Mouse (Mus musculus) kidney, postnatal 0 days (tissue): ENCODE measurements at regions not wholly inside any gene's neighbourhood (a gene's known extent, or its start where the extent isn't known, plus 50 kb on each side); places are given as distances from the start of the nearest gene placed in this dataset.

ENCODE experiments used
- ATAC-seq: fragments of 200-750 bp; cut with Nextera tagmentation; replicated peaks from 2 replicates; pipeline ENCODE4 v1.8.0; 2017; ENCODE audit warnings: low read depth, moderate number of reproducible peaks, moderate TSS enrichment, moderate library complexity; ENCODE audit not compliant: low FRiP score
- DNase-seq: peaks from one replicate; pipeline ENCODE4 v3.0.0-alpha.2; 2016; ENCODE audit warnings: low spot score
- H3K27ac ChIP-seq: fragments of 300-500 bp; sonication (generic); 2 replicates; pipeline ENCODE4 v1.5.1; 2014; ENCODE audit warnings: mild to moderate bottlenecking
- H3K27me3 ChIP-seq: fragments of 300-500 bp; sonication (generic); 2 replicates; pipeline ENCODE4 v1.6.1; 2014; ENCODE audit warnings: low read length, mixed read lengths; ENCODE audit not compliant: insufficient read depth
- H3K36me3 ChIP-seq: fragments of 300-500 bp; sonication (generic); 2 replicates; pipeline ENCODE4 v1.6.1; 2014; ENCODE audit warnings: low read length, mixed read lengths; ENCODE audit not compliant: insufficient read depth
- H3K4me1 ChIP-seq: fragments of 300-500 bp; sonication (generic); replicated peaks from 2 replicates; pipeline ENCODE4 v1.6.1; 2014; ENCODE audit warnings: antibody characterized with exemption, low read length, mixed read lengths; ENCODE audit not compliant: insufficient read depth
- H3K4me2 ChIP-seq: fragments of 300-500 bp; sonication (generic); 2 replicates; pipeline ENCODE4 v1.6.1; 2014; ENCODE audit warnings: mild to moderate bottlenecking, low read length, moderate library complexity, mixed read lengths
- H3K4me3 ChIP-seq: fragments of 300-500 bp; sonication (generic); replicated peaks from 2 replicates; pipeline ENCODE4 v1.5.1; 2014; ENCODE audit warnings: low read depth, low read length
- H3K9ac ChIP-seq: fragments of 300-500 bp; sonication (generic); 2 replicates; pipeline ENCODE4 v1.6.1; 2014; ENCODE audit warnings: low read depth, low read length
- H3K9me3 ChIP-seq: fragments of 300-500 bp; sonication (generic); replicated peaks from 2 replicates; pipeline ENCODE4 v1.6.1; 2016; ENCODE audit warnings: low read length, inconsistent platforms, mixed read lengths
- CTCF ChIP-seq: IDR thresholded peaks from 2 replicates; pipeline ENCODE4 v1.5.1; 2016; ENCODE audit warnings: antibody characterized with exemption, low read depth, mild to moderate bottlenecking, moderate library complexity
- WGBS: fragments of 180-500 bp; shearing (Covaris S2); extraction: QIAGEN DNeasy Blood & Tissue Kit; methylation state at CpG from one replicate; pipeline ENCODE4 v1.1.7; 2014; 5-methylcytosine and 5-hydroxymethylcytosine counted together

DNA sequence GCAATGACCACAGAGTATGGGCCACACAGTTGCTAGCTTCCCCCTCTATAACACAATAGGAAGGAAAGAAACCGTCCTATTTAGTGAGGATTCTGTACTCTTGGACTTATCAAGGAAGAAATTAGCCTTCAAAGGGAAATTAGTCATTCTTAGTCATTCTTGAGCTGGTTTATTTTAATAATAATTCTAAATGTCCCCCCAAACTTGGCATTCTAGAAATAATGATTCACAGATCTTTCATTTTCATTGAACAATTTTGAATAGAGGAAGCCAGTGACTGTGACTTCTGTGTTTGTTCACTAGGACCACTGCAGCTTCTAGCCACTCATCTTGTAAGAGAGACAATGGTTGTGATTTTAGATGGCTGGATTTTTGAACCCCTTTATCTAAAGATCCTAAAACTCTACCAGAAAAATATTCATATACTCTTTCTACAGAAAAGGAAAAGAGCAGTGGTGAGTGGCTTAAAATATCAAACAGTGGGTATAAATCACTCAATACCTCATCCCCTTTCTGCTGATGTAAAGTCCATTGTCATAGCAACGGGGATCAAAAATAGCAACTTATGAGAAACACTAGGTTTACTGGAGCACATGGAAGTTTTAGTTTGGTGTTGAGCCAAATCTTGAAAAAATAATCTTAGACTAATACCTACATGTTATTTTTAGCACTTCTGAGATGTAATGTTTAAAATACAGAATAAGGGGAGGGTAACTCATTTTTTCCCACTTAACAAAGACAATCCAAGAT is 83.1 kb upstream of the Otogl start:
- Histone ChIP-seq H3K9ac (no peak overlapping the region), H3K4me1 (no peaks in the 10 kb centered on the region), H3K4me2 (no peak overlapping the region), H3K27ac (no peak overlapping the region), H3K27me3 (no peaks in the 10 kb centered on the region), H3K9me3 (no peaks in the 10 kb centered on the region), H3K4me3 (no peak overlapping the region), H3K36me3 (no peaks in the 10 kb centered on the region)
- DNase-seq (no peak), ATAC-seq (no peak)
- no peak for TF ChIP-seq CTCF
- 64% methylated on average over 2 of the region's 2 CpGs for WGBS

DNA sequence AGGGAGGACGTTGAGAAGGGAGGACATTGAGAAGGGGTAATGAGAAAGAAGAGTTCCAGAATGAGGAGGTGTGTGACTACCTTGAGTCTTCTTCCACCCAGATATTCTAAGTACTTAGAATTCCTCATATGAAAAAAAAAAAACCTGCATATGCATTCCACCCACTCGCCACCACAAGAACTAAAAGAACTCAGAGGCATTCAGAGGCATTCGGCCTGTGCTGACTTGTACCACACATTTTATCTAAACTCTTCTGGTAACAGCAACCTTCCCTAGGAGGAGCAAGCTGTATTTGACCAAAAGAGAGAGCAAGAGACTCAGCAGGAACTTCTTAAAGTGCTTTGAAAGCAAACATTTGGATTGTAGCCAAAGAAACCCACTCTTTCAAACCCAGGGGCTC is 80.7 kb upstream of the Otogl start:
- no peak for TF ChIP-seq CTCF
- DNase-seq (no peak), ATAC-seq (no peak)
- H3K27ac ChIP-seq = no peak overlapping the region
- no peak overlapping the region for H3K4me2 ChIP-seq
- no peak overlapping the region for H3K4me3 ChIP-seq
- no peaks in the 10 kb centered on the region for H3K9me3 ChIP-seq
- H3K9ac ChIP-seq = no peak overlapping the region
- WGBS = 75% methylated on average over 3 of the region's 3 CpGs
- H3K4me1 ChIP-seq = no peaks in the 10 kb centered on the region
- no peaks in the 10 kb centered on the region for H3K36me3 ChIP-seq
- H3K27me3 ChIP-seq = no peaks in the 10 kb centered on the region

DNA sequence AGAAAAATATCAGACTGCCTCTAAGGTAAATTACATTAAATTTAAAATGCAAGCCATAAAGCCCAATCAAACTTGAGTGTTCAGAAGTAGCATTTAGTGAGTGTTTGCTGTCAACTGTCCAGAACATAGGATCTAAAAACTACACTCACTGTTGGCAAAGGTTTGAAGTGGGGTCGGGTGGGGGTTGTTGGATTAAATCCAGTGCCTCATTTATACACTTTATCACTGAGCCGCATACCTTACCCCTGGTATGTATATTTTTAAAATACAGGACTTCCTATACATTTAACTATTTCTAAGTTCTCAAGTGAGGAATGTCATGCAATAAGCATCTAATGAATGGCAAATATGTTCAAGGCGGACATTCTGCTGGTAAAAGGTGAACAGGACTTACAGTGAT is 78.6 kb upstream of the Otogl start:
- no peaks in the 10 kb centered on the region for H3K9me3 ChIP-seq
- H3K4me2 ChIP-seq = no peak overlapping the region
- no peak overlapping the region for H3K4me3 ChIP-seq
- WGBS = 78% methylated on average over 3 of the region's 3 CpGs
- TF ChIP-seq CTCF = no peak
- DNase-seq (no peak), ATAC-seq (no peak)
- no peak overlapping the region for H3K9ac ChIP-seq
- H3K36me3 ChIP-seq = no peaks in the 10 kb centered on the region
- no peak overlapping the region for H3K27ac ChIP-seq
- H3K27me3 ChIP-seq = no peaks in the 10 kb centered on the region
- no peaks in the 10 kb centered on the region for H3K4me1 ChIP-seq

DNA sequence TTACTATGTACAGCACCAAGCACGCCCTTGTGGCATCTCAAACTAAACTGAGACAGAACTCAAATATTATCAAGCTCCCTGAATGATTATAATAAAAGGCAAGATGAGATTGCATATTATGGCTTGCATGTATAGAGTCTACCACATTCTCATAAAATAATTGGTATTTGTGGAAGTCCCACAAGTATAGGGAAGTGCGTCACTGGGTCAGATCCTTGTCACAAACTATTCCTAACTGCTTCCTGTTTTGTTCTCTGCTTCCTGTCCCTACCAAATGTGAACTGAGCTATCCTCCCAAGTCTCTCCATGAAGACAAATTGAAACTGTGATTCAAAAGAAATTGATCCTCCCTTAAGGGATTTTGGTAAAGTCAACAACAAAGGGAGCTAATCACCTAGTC is 78.0 kb upstream of the Otogl start:
- Histone ChIP-seq H3K4me3 (no peak overlapping the region), H3K27me3 (no peaks in the 10 kb centered on the region), H3K36me3 (no peaks in the 10 kb centered on the region), H3K9ac (no peak overlapping the region), H3K4me1 (no peaks in the 10 kb centered on the region), H3K9me3 (no peaks in the 10 kb centered on the region), H3K4me2 (no peak overlapping the region), H3K27ac (no peak overlapping the region)
- DNase-seq = no peak
- no peak for ATAC-seq
- 85% methylated on average over 2 of the region's 2 CpGs for WGBS
- TF ChIP-seq CTCF = no peak

DNA sequence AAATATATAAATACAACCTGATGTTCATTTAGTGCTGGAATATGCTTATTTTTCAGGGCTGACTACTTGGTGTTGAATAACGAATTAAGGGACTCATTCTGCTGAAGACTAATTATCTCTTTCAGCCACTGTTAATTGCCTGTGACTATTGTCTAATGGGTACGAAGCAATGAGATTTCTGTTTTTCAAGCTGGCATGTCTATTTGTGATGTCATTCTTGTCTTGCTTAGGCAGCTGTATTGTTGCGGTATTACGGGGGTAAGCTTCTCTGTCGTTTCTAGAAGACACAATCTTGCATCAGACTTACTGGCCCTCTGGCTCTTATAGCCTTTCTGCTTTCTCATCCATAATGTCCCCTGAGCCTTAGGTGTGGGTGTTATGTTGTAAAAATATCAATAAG is 70.7 kb upstream of the Otogl start:
- Histone ChIP-seq H3K27ac (no peak overlapping the region), H3K4me2 (no peak overlapping the region), H3K36me3 (no peaks in the 10 kb centered on the region), H3K27me3 (no peaks in the 10 kb centered on the region), H3K4me3 (no peak overlapping the region), H3K9ac (no peak overlapping the region), H3K9me3 (no peaks in the 10 kb centered on the region), H3K4me1 (no peaks in the 10 kb centered on the region)
- TF ChIP-seq CTCF = no peak
- 86% methylated on average over 5 of the region's 5 CpGs for WGBS
- DNase-seq (no peak), ATAC-seq (no peak)

DNA sequence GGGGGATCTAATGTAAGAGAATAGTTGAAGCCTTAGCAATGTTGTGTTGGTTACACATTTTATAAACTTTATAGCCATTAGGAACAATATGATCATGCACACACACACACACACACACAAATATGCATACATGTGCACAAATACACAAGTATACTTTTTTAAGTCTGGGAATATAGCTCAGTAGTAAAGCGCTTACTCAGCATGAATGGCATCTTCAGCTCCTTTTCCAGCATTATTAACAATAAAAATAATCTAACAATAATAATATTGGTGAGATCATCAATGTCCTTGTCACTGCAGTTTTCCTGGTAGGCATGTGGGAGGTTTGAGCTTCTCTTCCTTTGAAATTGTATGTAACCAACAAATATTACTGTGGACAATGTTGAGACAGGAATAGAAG is 70.1 kb upstream of the Otogl start:
- no peak for ATAC-seq
- no peak overlapping the region for H3K4me3 ChIP-seq
- DNase-seq = no peak
- TF ChIP-seq CTCF = no peak
- no peaks in the 10 kb centered on the region for H3K9me3 ChIP-seq
- no peak overlapping the region for H3K4me2 ChIP-seq
- H3K27ac ChIP-seq = no peak overlapping the region
- no peak overlapping the region for H3K9ac ChIP-seq
- 98% methylated on average over 1 of the region's 1 CpGs for WGBS
- H3K36me3 ChIP-seq = no peaks in the 10 kb centered on the region
- no peaks in the 10 kb centered on the region for H3K27me3 ChIP-seq
- no peaks in the 10 kb centered on the region for H3K4me1 ChIP-seq
